Mouse (Mus musculus): ENCODE measurements around the gene Traf3ip1. TPM values are rescaled to one million over a fixed set of nuclear protein-coding genes. Genes with fewer than 3 reads are reported as not detected.
A peak's percentile ranks its signal among the peaks of the same experiment; 100 is the strongest.

The Traf3ip1 gene
- total and polyA plus RNA-seq, 2 experiments from 2014 or later: 6.4 to 15.8 TPM

- Histone ChIP-seq H3K4me3 (ENCODE audit: low read depth, low read length) (peak overlapping the region; percentile 93), H3K4me2 (ENCODE audit: low read depth) (peak overlapping the region; percentile 97), H3K9me3 (ENCODE audit: low read length) (no peaks in the 10 kb centered on the region), H3K27ac (ENCODE audit: low read depth, low read length) (no peak overlapping the region), H3K9ac (peak overlapping the region; percentile 73), H3K4me1 (ENCODE audit: insufficient read depth) (peaks cover 12% of the 10 kb centered on the region; the same call in 1 of the 2 replicates), H3K27me3 (ENCODE audit: insufficient read depth, low read length) (no peaks in the 10 kb centered on the region), H3K36me3 (ENCODE audit: insufficient read depth) (peaks cover 7% of the 10 kb centered on the region)
- TF ChIP-seq CTCF (IDR thresholded peaks at IDR 0.05; ENCODE audit: low read depth): no peak
- WGBS: 2% methylated on average over 22 of the region's 22 CpGs
- DNase-seq (no peak), ATAC-seq (no peak)
Observed at GRCm38 (mm10) chr1:91539704-91540270, 45.3 kb downstream of the Traf3ip1 start.

- Histone ChIP-seq H3K4me2 (ENCODE audit: low read depth) (peak within 1 kb of the TSS; percentile 97), H3K4me3 (ENCODE audit: low read depth, low read length) (peak within 1 kb of the TSS; percentile 93), H3K9me3 (ENCODE audit: low read length) (no peaks in the 10 kb centered on the region), H3K27ac (ENCODE audit: low read depth, low read length) (no peak within 1 kb of the TSS), H3K36me3 (ENCODE audit: insufficient read depth) (peaks cover 13% of the 10 kb centered on the region), H3K4me1 (ENCODE audit: insufficient read depth) (peaks cover 12% of the 10 kb centered on the region; the same call in 1 of the 2 replicates), H3K9ac (peak within 1 kb of the TSS; percentile 73), H3K27me3 (ENCODE audit: insufficient read depth, low read length) (no peaks in the 10 kb centered on the region)
- TF ChIP-seq CTCF (IDR thresholded peaks at IDR 0.05; ENCODE audit: low read depth): peak; percentile 50
- ATAC-seq (peak; percentile 97), DNase-seq (peak; percentile 94)
- WGBS: under 1% methylated on average over 40 of the region's 41 CpGs
Observed at GRCm38 (mm10) chr1:91540271-91540826, 45.9 kb downstream of the Traf3ip1 start, which contains the start of gene Asb1. Asb1 (plus strand) TSS chr1:91540544.

- Histone ChIP-seq H3K36me3 (ENCODE audit: insufficient read depth) (peaks cover 16% of the 10 kb centered on the region), H3K27me3 (ENCODE audit: insufficient read depth, low read length) (no peaks in the 10 kb centered on the region), H3K4me3 (ENCODE audit: low read depth, low read length) (peak overlapping the region; percentile 93), H3K4me2 (ENCODE audit: low read depth) (peak overlapping the region; percentile 97), H3K9me3 (ENCODE audit: low read length) (no peaks in the 10 kb centered on the region), H3K27ac (ENCODE audit: low read depth, low read length) (no peak overlapping the region), H3K9ac (peak overlapping the region; percentile 73), H3K4me1 (ENCODE audit: insufficient read depth) (peaks cover 12% of the 10 kb centered on the region; the same call in 1 of the 2 replicates)
- WGBS: 15% methylated on average over 15 of the region's 15 CpGs
- no peak for ATAC-seq
- no peak for TF ChIP-seq CTCF (IDR thresholded peaks at IDR 0.05; ENCODE audit: low read depth)
- no peak for DNase-seq
Observed at GRCm38 (mm10) chr1:91541042-91541592, 46.7 kb downstream of the Traf3ip1 start.

- no peak for ATAC-seq
- TF ChIP-seq CTCF (IDR thresholded peaks at IDR 0.05; ENCODE audit: low read depth): no peak
- DNase-seq: no peak
- Histone ChIP-seq H3K9ac (no peak overlapping the region), H3K36me3 (ENCODE audit: insufficient read depth) (peaks cover 26% of the 10 kb centered on the region), H3K27ac (ENCODE audit: low read depth, low read length) (no peak overlapping the region), H3K4me3 (ENCODE audit: low read depth, low read length) (no peak overlapping the region), H3K4me2 (ENCODE audit: low read depth) (no peak overlapping the region), H3K9me3 (ENCODE audit: low read length) (no peaks in the 10 kb centered on the region), H3K27me3 (ENCODE audit: insufficient read depth, low read length) (no peaks in the 10 kb centered on the region), H3K4me1 (ENCODE audit: insufficient read depth) (peaks cover 12% of the 10 kb centered on the region; the same call in 1 of the 2 replicates)
- 86% methylated on average over 4 of the region's 4 CpGs for WGBS
Observed at GRCm38 (mm10) chr1:91543974-91544373, 49.5 kb downstream of the Traf3ip1 start.

- no peak overlapping the region for H3K4me2 ChIP-seq (ENCODE audit: low read depth)
- DNase-seq (no peak), ATAC-seq (no peak)
- peaks cover 12% of the 10 kb centered on the region; the same call in 1 of the 2 replicates for H3K4me1 ChIP-seq (ENCODE audit: insufficient read depth)
- 88% methylated on average over 1 of the region's 1 CpGs for WGBS
- no peak for TF ChIP-seq CTCF (IDR thresholded peaks at IDR 0.05; ENCODE audit: low read depth)
- H3K9ac ChIP-seq: no peak overlapping the region
- peaks cover 29% of the 10 kb centered on the region for H3K36me3 ChIP-seq (ENCODE audit: insufficient read depth)
- no peaks in the 10 kb centered on the region for H3K9me3 ChIP-seq (ENCODE audit: low read length)
- no peak overlapping the region for H3K4me3 ChIP-seq (ENCODE audit: low read depth, low read length)
- no peaks in the 10 kb centered on the region for H3K27me3 ChIP-seq (ENCODE audit: insufficient read depth, low read length)
- H3K27ac ChIP-seq (ENCODE audit: low read depth, low read length): no peak overlapping the region
Observed at GRCm38 (mm10) chr1:91545226-91545625, 50.8 kb downstream of the Traf3ip1 start.

- H3K4me2 ChIP-seq (ENCODE audit: low read depth): no peak overlapping the region
- 41% methylated on average over 5 of the region's 5 CpGs for WGBS
- H3K36me3 ChIP-seq (ENCODE audit: insufficient read depth): peaks cover 38% of the 10 kb centered on the region
- no peak for DNase-seq
- H3K4me3 ChIP-seq (ENCODE audit: low read depth, low read length): no peak overlapping the region
- no peak for ATAC-seq
- no peak for TF ChIP-seq CTCF (IDR thresholded peaks at IDR 0.05; ENCODE audit: low read depth)
- no peak overlapping the region for H3K9ac ChIP-seq
- H3K27ac ChIP-seq (ENCODE audit: low read depth, low read length): no peak overlapping the region
- H3K9me3 ChIP-seq (ENCODE audit: low read length): no peaks in the 10 kb centered on the region
- H3K27me3 ChIP-seq (ENCODE audit: insufficient read depth, low read length): no peaks in the 10 kb centered on the region
- no peaks in the 10 kb centered on the region for H3K4me1 ChIP-seq (ENCODE audit: insufficient read depth)
Observed at GRCm38 (mm10) chr1:91547567-91547966, 53.1 kb downstream of the Traf3ip1 start.

GRCm38 (mm10) chr1:91549073-91549472 is 54.6 kb downstream of the Traf3ip1 start:
- H3K36me3 ChIP-seq (ENCODE audit: insufficient read depth): peaks cover 46% of the 10 kb centered on the region
- no peaks in the 10 kb centered on the region for H3K27me3 ChIP-seq (ENCODE audit: insufficient read depth, low read length)
- no peak overlapping the region for H3K27ac ChIP-seq (ENCODE audit: low read depth, low read length)
- no peak overlapping the region for H3K4me3 ChIP-seq (ENCODE audit: low read depth, low read length)
- no peak for TF ChIP-seq CTCF (IDR thresholded peaks at IDR 0.05; ENCODE audit: low read depth)
- H3K9me3 ChIP-seq (ENCODE audit: low read length): no peaks in the 10 kb centered on the region
- 87% methylated on average over 2 of the region's 2 CpGs for WGBS
- DNase-seq (no peak), ATAC-seq (no peak)
- no peaks in the 10 kb centered on the region for H3K4me1 ChIP-seq (ENCODE audit: insufficient read depth)
- no peak overlapping the region for H3K9ac ChIP-seq
- no peak overlapping the region for H3K4me2 ChIP-seq (ENCODE audit: low read depth)
